Mouse (Mus musculus): ENCODE data around the gene Ppan. TPM values are rescaled to one million over a fixed set of nuclear protein-coding genes. Genes with fewer than 3 reads are reported as not detected.

Gene Ppan
- polyA plus RNA-seq, 1 experiment from 2014 or later, result 56.3 TPM

DNA sequence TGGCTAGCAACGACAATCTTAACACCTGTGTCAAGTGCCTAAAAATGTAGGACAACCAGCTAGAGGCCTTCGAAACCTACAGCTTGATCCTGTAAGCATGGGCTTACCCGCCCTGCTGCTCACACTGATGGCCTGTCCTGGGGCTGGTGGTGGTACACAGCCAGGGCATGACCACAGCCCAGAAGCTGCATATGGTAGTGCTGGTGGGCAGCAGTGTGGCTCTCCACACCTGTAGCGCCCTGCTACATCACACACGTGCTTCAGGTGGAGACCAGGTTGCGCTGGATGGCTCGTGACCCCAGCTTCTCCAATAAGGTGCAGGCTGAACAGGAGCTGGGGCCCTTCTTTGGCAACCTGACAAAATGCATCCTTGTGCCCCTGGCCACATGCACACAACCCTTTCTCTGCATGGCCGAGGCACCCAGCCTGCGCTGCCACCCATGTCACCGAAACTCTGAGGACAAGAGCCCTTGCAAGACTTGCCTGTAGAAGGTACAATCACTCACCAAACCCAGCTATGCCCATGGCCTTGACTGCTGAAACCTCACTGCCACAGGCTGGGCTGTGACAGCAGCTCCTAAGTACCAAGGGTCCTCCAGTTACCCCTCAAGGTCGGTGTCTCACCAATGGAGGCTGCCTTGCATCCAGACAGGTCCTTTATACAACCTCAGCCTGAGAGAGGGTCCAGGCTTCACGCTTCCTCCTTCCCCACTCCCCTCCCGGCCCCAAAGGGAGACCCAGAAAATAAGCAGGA lies 5.8 kb downstream of the Ppan start:
- DNase-seq (ENCODE audit: low spot score) (no peak), ATAC-seq (replicated peaks; ENCODE audit: low FRiP score, low read depth) (no peak)
- Histone ChIP-seq H3K27ac (no peak overlapping the region), H3K9ac (ENCODE audit: low read depth, low read length) (no peak overlapping the region), H3K4me1 (replicated peaks; ENCODE audit: insufficient read depth, low read length) (peaks cover 8% of the 10 kb centered on the region), H3K4me2 (ENCODE audit: low read length) (no peak overlapping the region), H3K9me3 (replicated peaks; ENCODE audit: low read length) (no peaks in the 10 kb centered on the region), H3K27me3 (ENCODE audit: insufficient read depth, low read length) (no peaks in the 10 kb centered on the region), H3K4me3 (replicated peaks; ENCODE audit: low read depth, low read length) (no peak overlapping the region), H3K36me3 (ENCODE audit: insufficient read depth, low read length) (peaks cover 63% of the 10 kb centered on the region)
- WGBS, result 83% methylated on average over 13 of the region's 13 CpGs
- TF ChIP-seq CTCF (IDR thresholded peaks at IDR 0.05; ENCODE audit: low read depth), result no peak

DNA sequence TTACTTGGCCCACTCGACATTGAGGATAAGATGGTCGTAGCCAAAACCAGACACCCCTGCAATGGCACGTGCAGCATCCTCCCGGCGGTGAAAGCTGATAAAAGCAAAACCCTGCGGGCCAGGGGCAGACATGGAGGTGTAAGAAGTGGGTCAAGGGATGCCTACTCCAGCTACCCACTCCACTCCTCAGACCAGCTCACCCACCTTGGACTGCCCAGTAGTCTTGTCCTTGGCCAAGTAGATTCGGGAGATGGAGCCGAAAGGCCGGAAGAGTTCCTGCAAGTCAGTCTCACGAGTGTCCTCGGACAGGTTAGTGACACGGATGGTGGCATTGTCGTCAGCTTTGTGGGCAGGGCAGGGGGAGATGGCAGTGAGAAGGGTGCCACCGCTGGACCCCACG lies 6.7 kb downstream of the Ppan start:
- H3K4me1 ChIP-seq (replicated peaks; ENCODE audit: insufficient read depth, low read length), result peaks cover 8% of the 10 kb centered on the region
- no peak overlapping the region for H3K9ac ChIP-seq (ENCODE audit: low read depth, low read length)
- no peak overlapping the region for H3K4me3 ChIP-seq (replicated peaks; ENCODE audit: low read depth, low read length)
- no peak overlapping the region for H3K4me2 ChIP-seq (ENCODE audit: low read length)
- ATAC-seq (replicated peaks; ENCODE audit: low FRiP score, low read depth) (no peak), DNase-seq (ENCODE audit: low spot score) (no peak)
- WGBS, result 90% methylated on average over 15 of the region's 15 CpGs
- H3K36me3 ChIP-seq (ENCODE audit: insufficient read depth, low read length), result peaks cover 60% of the 10 kb centered on the region
- H3K27me3 ChIP-seq (ENCODE audit: insufficient read depth, low read length), result no peaks in the 10 kb centered on the region
- H3K27ac ChIP-seq, result no peak overlapping the region
- TF ChIP-seq CTCF (IDR thresholded peaks at IDR 0.05; ENCODE audit: low read depth), result no peak
- no peaks in the 10 kb centered on the region for H3K9me3 ChIP-seq (replicated peaks; ENCODE audit: low read length)

- Histone ChIP-seq H3K9me3 (replicated peaks; ENCODE audit: low read length) (no peaks in the 10 kb centered on the region), H3K4me2 (ENCODE audit: low read length) (no peak overlapping the region), H3K4me1 (replicated peaks; ENCODE audit: insufficient read depth, low read length) (peaks cover 8% of the 10 kb centered on the region), H3K27me3 (ENCODE audit: insufficient read depth, low read length) (no peaks in the 10 kb centered on the region), H3K36me3 (ENCODE audit: insufficient read depth, low read length) (peaks cover 54% of the 10 kb centered on the region), H3K4me3 (replicated peaks; ENCODE audit: low read depth, low read length) (no peak overlapping the region), H3K27ac (no peak overlapping the region), H3K9ac (ENCODE audit: low read depth, low read length) (no peak overlapping the region)
- DNase-seq (ENCODE audit: low spot score), result no peak
- ATAC-seq (replicated peaks; ENCODE audit: low FRiP score, low read depth), result no peak
- TF ChIP-seq CTCF (IDR thresholded peaks at IDR 0.05; ENCODE audit: low read depth), result no peak
- WGBS, result 94% methylated on average over 9 of the region's 9 CpGs
Measured at GRCm38 (mm10) chr9:20895382-20895781, 7.4 kb downstream of the Ppan start.

DNA sequence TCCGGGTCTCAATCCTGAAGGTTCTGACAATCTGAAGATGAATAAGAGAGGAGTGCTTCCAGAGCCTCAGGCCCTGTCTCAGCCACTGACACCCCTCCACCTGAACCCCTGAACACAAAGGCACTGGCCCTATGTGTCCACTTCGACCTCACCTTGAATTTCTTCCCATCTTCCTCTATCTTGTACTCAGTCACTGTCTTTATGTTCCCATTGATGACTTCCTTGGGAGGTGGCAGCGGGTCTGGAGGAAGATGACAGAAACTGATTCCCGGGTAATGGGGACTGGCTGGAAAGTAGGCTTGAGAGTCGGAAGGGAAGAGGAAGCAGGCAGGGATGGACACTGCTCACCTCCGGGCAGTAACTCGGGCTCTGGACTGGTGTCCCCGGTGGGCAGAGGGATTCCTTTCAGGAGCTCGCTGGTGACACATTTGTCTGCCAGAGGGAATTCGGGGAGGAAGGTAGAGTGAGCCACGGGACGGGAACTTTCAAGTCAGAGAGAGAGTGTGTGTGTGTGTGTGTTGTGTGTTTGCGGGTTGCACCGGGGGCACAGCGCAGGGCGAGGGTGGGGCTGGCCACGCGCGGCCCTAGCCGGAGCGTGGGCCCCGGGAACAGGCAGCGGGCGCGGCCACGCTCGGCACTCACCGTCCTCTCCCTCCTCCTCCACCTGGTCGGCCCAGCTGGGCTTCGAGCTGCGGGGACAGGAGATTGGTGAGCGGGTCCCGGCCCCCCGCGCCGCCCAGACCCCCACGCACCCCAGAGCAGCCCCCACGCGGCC lies 9.9 kb downstream of the Ppan start:
- DNase-seq (ENCODE audit: low spot score), result no peak
- H3K4me2 ChIP-seq (ENCODE audit: low read length), result peak overlapping the region; percentile 74
- TF ChIP-seq CTCF (IDR thresholded peaks at IDR 0.05; ENCODE audit: low read depth), result no peak
- H3K27ac ChIP-seq, result peak overlapping the region; percentile 68
- peak overlapping the region; percentile 88 for H3K4me3 ChIP-seq (replicated peaks; ENCODE audit: low read depth, low read length)
- peaks cover 35% of the 10 kb centered on the region for H3K36me3 ChIP-seq (ENCODE audit: insufficient read depth, low read length)
- H3K4me1 ChIP-seq (replicated peaks; ENCODE audit: insufficient read depth, low read length), result peaks cover 8% of the 10 kb centered on the region
- WGBS, result 5% methylated on average over 25 of the region's 39 CpGs
- no peaks in the 10 kb centered on the region for H3K27me3 ChIP-seq (ENCODE audit: insufficient read depth, low read length)
- H3K9ac ChIP-seq (ENCODE audit: low read depth, low read length), result peak overlapping the region; percentile 94
- peak; percentile 41 for ATAC-seq (replicated peaks; ENCODE audit: low FRiP score, low read depth)
- H3K9me3 ChIP-seq (replicated peaks; ENCODE audit: low read length), result no peaks in the 10 kb centered on the region

GRCm38 (mm10) chr9:20898511-20899073 lies 10.6 kb downstream of the Ppan start, which contains the start of gene Eif3g:
TSS of gene Eif3g (minus strand) at chr9:20898623.
- 4% methylated on average over 34 of the region's 34 CpGs for WGBS
- no peaks in the 10 kb centered on the region for H3K27me3 ChIP-seq (ENCODE audit: insufficient read depth, low read length)
- peak within 1 kb of the TSS; percentile 88 for H3K4me3 ChIP-seq (replicated peaks; ENCODE audit: low read depth, low read length)
- peaks cover 28% of the 10 kb centered on the region for H3K36me3 ChIP-seq (ENCODE audit: insufficient read depth, low read length)
- DNase-seq (ENCODE audit: low spot score) (peak; percentile 93), ATAC-seq (replicated peaks; ENCODE audit: low FRiP score, low read depth) (peak; percentile 80)
- H3K9me3 ChIP-seq (replicated peaks; ENCODE audit: low read length), result no peaks in the 10 kb centered on the region
- peak within 1 kb of the TSS; percentile 94 for H3K9ac ChIP-seq (ENCODE audit: low read depth, low read length)
- peak; percentile 94 for TF ChIP-seq CTCF (IDR thresholded peaks at IDR 0.05; ENCODE audit: low read depth)
- peak within 1 kb of the TSS; percentile 74 for H3K4me2 ChIP-seq (ENCODE audit: low read length)
- peak within 1 kb of the TSS; percentile 68 for H3K27ac ChIP-seq
- peaks cover 8% of the 10 kb centered on the region for H3K4me1 ChIP-seq (replicated peaks; ENCODE audit: insufficient read depth, low read length)

- WGBS, result 12% methylated on average over 13 of the region's 13 CpGs
- Histone ChIP-seq H3K27ac (no peak overlapping the region), H3K4me2 (ENCODE audit: low read length) (no peak overlapping the region), H3K4me3 (replicated peaks; ENCODE audit: low read depth, low read length) (no peak overlapping the region), H3K9me3 (replicated peaks; ENCODE audit: low read length) (no peaks in the 10 kb centered on the region), H3K9ac (ENCODE audit: low read depth, low read length) (no peak overlapping the region), H3K36me3 (ENCODE audit: insufficient read depth, low read length) (peaks cover 12% of the 10 kb centered on the region; the same call in 1 of the 2 replicates), H3K4me1 (replicated peaks; ENCODE audit: insufficient read depth, low read length) (peaks cover 8% of the 10 kb centered on the region), H3K27me3 (ENCODE audit: insufficient read depth, low read length) (no peaks in the 10 kb centered on the region)
- DNase-seq (ENCODE audit: low spot score), result peak; percentile 88
- TF ChIP-seq CTCF (IDR thresholded peaks at IDR 0.05; ENCODE audit: low read depth), result peak; percentile 76
- no peak for ATAC-seq (replicated peaks; ENCODE audit: low FRiP score, low read depth)
Measured at GRCm38 (mm10) chr9:20901466-20902173, 13.6 kb downstream of the Ppan start.

All from kidney, postnatal 0 days (tissue).